Mouse (Mus musculus) intestine, embryonic 15.5 days (tissue): ENCODE results near the gene Sfxn2. TPM values are rescaled to one million over a fixed set of nuclear protein-coding genes. Genes with fewer than 3 reads are reported as not detected.

Source experiments
- ATAC-seq: fragments of 200-750 bp; cut with Nextera tagmentation; 2 replicates; pipeline ENCODE4 v1.8.0; 2017; ENCODE audit warnings: moderate TSS enrichment, moderate library complexity
- H3K27ac ChIP-seq: fragments of 300-500 bp; sonication (generic); 2 replicates; pipeline ENCODE4 v1.5.1; 2015; ENCODE audit warnings: mild to moderate bottlenecking, inconsistent platforms
- H3K27me3 ChIP-seq: fragments of 300-500 bp; sonication (generic); replicated peaks from 2 replicates; pipeline ENCODE4 v1.6.1; 2015; ENCODE audit warnings: inconsistent platforms
- H3K36me3 ChIP-seq: fragments of 300-500 bp; sonication (generic); 2 replicates; pipeline ENCODE4 v1.6.1; 2015; ENCODE audit warnings: inconsistent platforms
- H3K4me1 ChIP-seq: fragments of 300-500 bp; sonication (generic); replicated peaks from 2 replicates; pipeline ENCODE4 v1.6.1; 2015; ENCODE audit warnings: inconsistent platforms
- H3K4me2 ChIP-seq: fragments of 300-500 bp; sonication (generic); replicated peaks from 2 replicates; pipeline ENCODE4 v1.6.1; 2015; ENCODE audit warnings: mild to moderate bottlenecking, inconsistent platforms
- H3K4me3 ChIP-seq: fragments of 300-500 bp; sonication (generic); replicated peaks from 2 replicates; pipeline ENCODE4 v1.5.1; 2015; ENCODE audit warnings: inconsistent platforms
- H3K9ac ChIP-seq: fragments of 300-500 bp; sonication (generic); 2 replicates; pipeline ENCODE4 v1.6.1; 2015; ENCODE audit warnings: inconsistent platforms
- H3K9me3 ChIP-seq: fragments of 300-500 bp; sonication (generic); 2 replicates; pipeline ENCODE4 v1.6.1; 2016; ENCODE audit warnings: inconsistent platforms
- WGBS: fragments of 180-500 bp; shearing (Covaris S2); methylation state at CpG from one replicate; pipeline ENCODE4 v1.1.7; 2015; 5-methylcytosine and 5-hydroxymethylcytosine counted together
- polyA plus RNA-seq: library from polyadenylated mRNA; unstranded; fragments of >200 nt; fragmentation: Nextera tagmentation; extraction: Ambion mirVana; gene quantifications from 2 replicates; pipeline ENCODE4 v1.2.1, GENCODE M21; 2015

Gene Sfxn2
- polyA plus RNA-seq, 1 experiment from 2014 or later, result 18.2 TPM

DNA sequence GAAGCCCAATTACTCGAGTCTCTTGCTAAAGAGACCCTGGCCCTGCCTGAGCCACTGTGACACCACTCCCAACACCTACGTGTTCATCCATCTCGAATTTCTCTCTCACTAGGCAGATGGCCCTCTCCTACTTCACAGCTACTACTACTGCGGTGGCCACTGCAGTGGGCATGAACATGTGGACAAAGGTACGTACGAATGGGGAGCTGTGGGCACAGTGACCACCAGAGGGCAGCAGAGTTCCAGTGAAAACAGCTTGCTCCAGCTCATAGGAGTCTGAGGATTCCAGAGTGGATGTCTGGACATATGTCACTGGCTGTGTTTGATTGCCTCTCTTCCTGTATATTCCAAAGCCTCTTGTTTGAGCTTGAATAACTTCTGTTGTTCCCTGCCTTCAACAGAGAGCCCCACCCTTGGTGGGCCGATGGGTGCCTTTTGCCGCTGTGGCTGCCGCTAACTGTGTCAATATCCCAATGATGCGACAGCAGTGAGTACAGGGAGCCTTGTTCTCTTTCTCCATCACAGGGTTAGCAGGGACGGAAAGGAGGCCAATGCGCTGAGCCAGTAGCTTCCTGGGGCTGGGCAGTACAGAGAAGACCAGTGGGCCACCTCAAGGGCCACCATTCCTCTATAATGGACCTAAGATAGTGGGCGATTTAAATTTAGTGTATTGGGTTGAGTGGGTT is 14.8 kb downstream of the Sfxn2 start:
- Histone ChIP-seq H3K9me3 (no peaks in the 10 kb centered on the region), H3K9ac (no peak overlapping the region), H3K4me3 (no peak overlapping the region), H3K4me2 (no peak overlapping the region), H3K4me1 (no peaks in the 10 kb centered on the region), H3K27ac (no peak overlapping the region), H3K36me3 (peaks cover 11% of the 10 kb centered on the region; the same call in 1 of the 2 replicates), H3K27me3 (no peaks in the 10 kb centered on the region)
- 57% methylated on average over 13 of the region's 13 CpGs for WGBS
- ATAC-seq, result peak; percentile 82

DNA sequence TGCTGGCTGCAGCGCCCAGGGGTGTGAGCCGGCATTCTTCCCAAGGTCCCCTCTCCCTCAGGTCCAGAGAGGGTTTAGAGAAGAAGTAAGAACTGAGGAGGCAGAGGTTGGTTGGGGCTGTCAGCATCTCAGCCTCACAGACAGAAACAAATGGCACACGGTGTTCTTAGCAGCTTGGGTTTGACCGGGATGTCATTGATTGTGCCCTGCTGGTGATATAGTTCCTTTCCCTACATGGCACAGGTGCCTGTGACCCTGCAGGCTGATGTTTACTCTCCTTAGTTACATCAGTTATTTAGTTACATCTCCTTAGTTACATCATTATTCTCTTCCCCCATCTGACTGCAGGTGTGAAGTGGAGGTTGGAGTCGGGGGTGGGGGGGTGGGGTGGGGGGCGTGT is 18.4 kb downstream of the Sfxn2 start:
- Histone ChIP-seq H3K36me3 (peaks cover 15% of the 10 kb centered on the region), H3K27me3 (no peaks in the 10 kb centered on the region), H3K4me3 (no peak overlapping the region), H3K27ac (no peak overlapping the region), H3K9me3 (no peaks in the 10 kb centered on the region), H3K9ac (no peak overlapping the region), H3K4me1 (no peaks in the 10 kb centered on the region), H3K4me2 (no peak overlapping the region)
- 82% methylated on average over 6 of the region's 6 CpGs for WGBS
- ATAC-seq, result no peak

DNA sequence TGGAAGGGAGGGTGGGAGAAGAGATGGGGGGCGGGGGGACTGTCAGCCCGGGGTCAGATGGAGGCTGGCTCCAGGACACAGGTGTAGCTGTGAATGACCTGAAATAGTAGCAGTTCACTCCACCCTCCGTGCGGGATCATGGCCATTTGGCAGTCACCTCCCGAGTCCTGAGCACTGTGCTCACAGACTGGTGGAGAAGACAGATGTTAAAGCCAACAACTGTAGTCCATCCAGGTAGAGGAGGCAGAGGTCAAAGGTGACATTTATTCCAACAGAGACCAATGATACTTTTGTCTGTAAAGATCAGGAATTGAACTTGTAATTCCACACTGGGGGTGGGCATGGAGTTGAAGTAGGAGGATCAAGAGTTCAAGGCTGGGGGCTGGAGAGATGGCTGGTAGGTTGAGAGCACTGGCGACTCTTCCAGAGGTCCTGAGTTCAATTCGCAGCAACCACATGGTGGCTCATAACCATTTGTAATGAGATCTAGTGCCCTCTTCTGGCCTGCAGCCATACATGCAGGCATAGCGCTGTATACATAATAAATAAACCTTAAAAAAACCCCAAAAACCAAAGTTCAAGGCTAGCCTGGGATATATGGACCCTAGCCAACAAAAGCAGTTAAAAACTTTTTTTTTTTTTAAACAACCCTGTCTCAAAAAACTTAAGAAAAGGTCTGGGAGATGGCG is 19.7 kb downstream of the Sfxn2 start:
- Histone ChIP-seq H3K9ac (no peak overlapping the region), H3K27ac (no peak overlapping the region), H3K4me2 (no peak overlapping the region), H3K4me3 (no peak overlapping the region), H3K27me3 (no peaks in the 10 kb centered on the region), H3K4me1 (no peaks in the 10 kb centered on the region), H3K9me3 (no peaks in the 10 kb centered on the region), H3K36me3 (peaks cover 15% of the 10 kb centered on the region)
- no peak for ATAC-seq
- 93% methylated on average over 9 of the region's 9 CpGs for WGBS

DNA sequence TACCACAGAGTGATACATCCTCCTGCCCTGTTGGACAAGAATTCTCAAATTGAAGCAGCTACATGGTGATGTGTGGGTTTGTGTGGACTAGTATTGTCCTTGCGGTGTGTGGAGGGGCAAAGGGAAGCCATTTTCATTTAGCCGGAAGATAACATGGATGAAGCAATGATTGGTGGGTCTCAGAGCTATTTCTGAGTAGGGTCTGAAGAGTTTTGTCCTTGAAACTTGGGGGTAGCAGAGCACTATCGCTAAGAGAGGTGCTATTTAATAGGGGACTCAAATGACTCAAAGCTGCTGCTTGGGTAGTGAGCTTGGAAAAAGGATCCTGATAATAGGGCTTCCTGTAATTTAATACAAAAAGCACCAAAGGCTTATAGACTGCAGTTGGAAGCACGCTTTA is 25.0 kb downstream of the Sfxn2 start:
- Histone ChIP-seq H3K27me3 (no peaks in the 10 kb centered on the region), H3K9me3 (no peaks in the 10 kb centered on the region), H3K4me1 (peaks cover 7% of the 10 kb centered on the region), H3K27ac (no peak overlapping the region), H3K9ac (no peak overlapping the region), H3K4me2 (peak overlapping the region; percentile 26), H3K4me3 (peak overlapping the region; percentile 98; the same call in 1 of the 2 replicates), H3K36me3 (peaks cover 5% of the 10 kb centered on the region; the same call in 1 of the 2 replicates)
- ATAC-seq, result no peak
- 81% methylated on average over 4 of the region's 4 CpGs for WGBS

DNA sequence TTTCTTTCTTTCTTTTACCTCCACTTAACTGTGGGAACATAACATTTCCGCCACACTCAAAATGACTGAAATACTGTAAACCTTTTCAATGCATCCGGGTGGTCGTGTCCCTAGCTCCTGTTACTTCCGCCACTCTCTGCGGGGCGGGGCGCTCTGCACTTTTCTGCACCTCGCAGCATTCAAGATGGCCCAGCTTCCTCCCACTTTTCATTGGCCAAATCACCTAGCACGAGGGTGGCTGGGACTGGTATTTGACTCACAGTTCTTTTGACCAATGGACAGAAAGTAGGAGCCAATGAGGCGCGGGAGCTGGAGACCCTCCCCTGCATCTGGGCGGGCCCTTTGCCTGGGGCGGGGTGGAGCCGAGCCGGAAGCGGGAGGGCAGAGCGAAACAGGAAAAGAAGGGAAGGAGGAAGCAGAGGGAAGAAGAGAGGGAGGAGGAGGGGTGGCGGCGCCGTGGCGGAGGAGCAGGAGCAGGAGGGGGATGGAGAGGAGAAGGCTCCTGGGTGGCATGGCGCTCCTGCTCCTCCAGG is 25.6 kb downstream of the Sfxn2 start, which contains the start of gene Wbp1l:
Gene Wbp1l, plus strand, starts transcription at position 365 of the 533 bp plus-strand sequence.
- H3K9me3 ChIP-seq, result no peaks in the 10 kb centered on the region
- no peaks in the 10 kb centered on the region for H3K27me3 ChIP-seq
- ATAC-seq, result peak; percentile 99
- peak within 1 kb of the TSS; percentile 89 for H3K9ac ChIP-seq
- peaks cover 5% of the 10 kb centered on the region; the same call in 1 of the 2 replicates for H3K36me3 ChIP-seq
- H3K4me2 ChIP-seq, result peak within 1 kb of the TSS; percentile 82
- peak within 1 kb of the TSS; percentile 73 for H3K27ac ChIP-seq
- H3K4me1 ChIP-seq, result peaks cover 7% of the 10 kb centered on the region
- peak within 1 kb of the TSS; percentile 98 for H3K4me3 ChIP-seq
- under 1% methylated on average over 22 of the region's 22 CpGs for WGBS

DNA sequence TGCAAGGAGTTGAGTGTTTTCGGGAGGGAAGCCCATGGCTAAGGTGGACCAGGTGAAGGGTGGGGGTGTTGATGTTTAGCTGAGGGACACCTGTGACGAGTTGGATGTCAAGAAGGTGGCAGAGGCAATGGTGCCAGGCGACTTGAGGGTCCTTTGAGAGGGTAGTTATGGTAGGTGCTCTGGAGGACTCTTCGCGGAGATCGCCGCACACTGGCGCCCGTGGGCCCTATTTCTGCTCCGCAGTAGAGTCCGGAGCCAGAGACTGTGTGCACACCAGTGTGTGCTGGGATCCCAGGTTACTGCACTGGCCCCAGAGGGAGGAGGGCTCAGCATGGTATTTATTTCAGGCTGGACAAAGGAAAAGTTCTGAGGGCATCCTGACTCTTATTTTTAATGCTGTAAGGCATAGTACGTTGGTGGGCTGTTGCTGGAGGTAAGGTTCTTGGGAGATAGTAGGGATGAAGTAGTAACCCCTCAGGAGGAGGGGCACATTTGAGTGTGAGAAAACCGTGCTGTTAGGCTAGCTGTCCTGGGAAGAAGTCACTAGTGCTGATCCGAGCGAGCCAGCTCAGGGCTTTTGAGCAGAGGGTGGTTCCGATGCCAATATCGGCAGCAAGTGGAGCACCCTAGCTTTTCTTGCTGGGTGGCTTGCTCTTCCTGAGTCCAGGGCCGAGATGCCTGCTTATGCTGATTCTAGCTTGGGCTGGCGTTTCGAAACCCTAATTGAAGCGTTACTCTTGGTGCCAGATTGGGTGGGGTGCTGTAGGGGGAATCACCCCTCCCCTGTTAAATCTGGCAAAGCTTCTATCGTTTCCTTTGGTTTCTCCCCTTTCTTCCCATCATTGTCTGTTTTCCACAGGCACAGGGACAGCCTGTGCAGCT is 26.5 kb downstream of the Sfxn2 start:
- H3K9me3 ChIP-seq, result no peaks in the 10 kb centered on the region
- H3K27ac ChIP-seq, result peak overlapping the region; percentile 73
- peak overlapping the region; percentile 98 for H3K4me3 ChIP-seq
- H3K36me3 ChIP-seq, result peaks cover under 1% of the 10 kb centered on the region; the same call in 1 of the 2 replicates
- peak overlapping the region; percentile 82 for H3K4me2 ChIP-seq
- ATAC-seq, result peak; percentile 26
- peak overlapping the region; percentile 89 for H3K9ac ChIP-seq
- WGBS, result 14% methylated on average over 22 of the region's 22 CpGs
- peaks cover 7% of the 10 kb centered on the region for H3K4me1 ChIP-seq
- H3K27me3 ChIP-seq, result no peaks in the 10 kb centered on the region

DNA sequence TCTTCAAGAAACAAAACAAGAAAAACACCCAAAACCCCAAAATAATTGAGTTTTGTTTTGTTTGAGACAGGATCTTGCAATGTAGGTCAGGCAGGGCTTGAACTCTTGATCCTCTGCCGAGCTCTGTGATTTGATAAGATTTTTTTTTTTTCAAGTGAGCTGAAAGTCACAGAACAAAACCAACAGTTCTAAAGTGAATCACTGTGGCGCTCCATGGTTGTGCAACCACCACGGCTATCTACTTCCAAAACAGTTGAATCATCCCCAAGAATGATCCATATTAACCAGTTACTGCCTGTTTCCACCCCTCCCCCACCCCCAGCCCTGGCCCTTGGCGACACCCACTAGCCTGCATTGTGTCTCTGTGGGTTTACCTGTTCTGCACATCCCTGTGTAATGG is 27.2 kb downstream of the Sfxn2 start:
- no peaks in the 10 kb centered on the region for H3K36me3 ChIP-seq
- 70% methylated on average over 4 of the region's 4 CpGs for WGBS
- no peak overlapping the region for H3K27ac ChIP-seq
- H3K4me2 ChIP-seq, result peak overlapping the region; percentile 82
- ATAC-seq, result no peak
- no peaks in the 10 kb centered on the region for H3K9me3 ChIP-seq
- H3K4me1 ChIP-seq, result peaks cover 7% of the 10 kb centered on the region
- no peak overlapping the region for H3K9ac ChIP-seq
- no peak overlapping the region for H3K4me3 ChIP-seq
- H3K27me3 ChIP-seq, result no peaks in the 10 kb centered on the region

DNA sequence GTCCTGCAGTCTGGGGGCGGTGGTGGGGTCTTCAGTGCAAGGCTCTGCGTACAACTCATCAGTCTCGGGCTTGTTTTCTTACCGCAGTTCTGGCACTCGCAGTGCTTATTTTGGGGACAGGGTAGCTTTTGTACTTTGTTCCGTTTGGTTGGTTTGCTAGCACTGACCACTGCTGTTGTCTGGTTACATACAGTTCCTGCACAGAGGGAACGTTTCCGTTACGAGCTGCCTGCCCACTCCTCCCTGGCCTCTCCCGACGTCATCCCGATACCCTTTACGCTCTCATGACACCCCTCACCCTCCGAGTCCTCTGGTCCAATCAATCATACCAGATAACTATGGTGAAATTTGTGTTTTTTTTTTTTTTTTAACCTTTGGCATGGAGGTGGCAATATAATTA is 28.3 kb downstream of the Sfxn2 start:
- no peak overlapping the region for H3K4me3 ChIP-seq
- H3K27ac ChIP-seq, result no peak overlapping the region
- no peaks in the 10 kb centered on the region for H3K9me3 ChIP-seq
- ATAC-seq, result no peak
- peaks cover 7% of the 10 kb centered on the region for H3K4me1 ChIP-seq
- 78% methylated on average over 14 of the region's 14 CpGs for whole genome bisulfite sequencing
- H3K27me3 ChIP-seq, result no peaks in the 10 kb centered on the region
- H3K4me2 ChIP-seq, result no peak overlapping the region
- 0 out of 2 replicates have a peak, but pooled peaks cover 3% of the 10 kb centered on the region for H3K36me3 ChIP-seq
- H3K9ac ChIP-seq, result no peak overlapping the region

DNA sequence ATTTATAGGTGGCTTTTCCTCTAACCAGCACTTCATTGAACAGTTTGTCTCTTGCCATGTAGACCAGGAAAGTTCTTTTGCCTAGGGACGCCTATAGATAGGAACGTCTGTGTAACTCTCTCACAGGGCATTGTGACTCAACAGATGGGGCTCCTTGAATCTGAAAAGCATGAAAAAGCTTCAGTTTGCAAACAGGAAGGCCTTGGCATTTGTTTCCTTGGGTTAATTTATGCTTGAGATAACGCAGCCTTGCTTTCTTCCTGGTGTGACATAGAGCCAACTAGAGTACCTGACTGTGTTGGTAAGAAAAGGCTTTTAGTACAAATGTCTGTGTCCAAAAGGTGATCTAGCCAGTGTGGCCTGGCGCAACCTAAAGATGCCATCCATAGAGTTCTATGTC is 29.2 kb downstream of the Sfxn2 start:
- Histone ChIP-seq H3K4me3 (no peak overlapping the region), H3K27ac (no peak overlapping the region), H3K9me3 (no peaks in the 10 kb centered on the region), H3K36me3 (0 out of 2 replicates have a peak, but pooled peaks cover 3% of the 10 kb centered on the region), H3K9ac (no peak overlapping the region), H3K27me3 (no peaks in the 10 kb centered on the region), H3K4me2 (no peak overlapping the region), H3K4me1 (peaks cover 7% of the 10 kb centered on the region)
- no peak for ATAC-seq
- 84% methylated on average over 4 of the region's 4 CpGs for WGBS

DNA sequence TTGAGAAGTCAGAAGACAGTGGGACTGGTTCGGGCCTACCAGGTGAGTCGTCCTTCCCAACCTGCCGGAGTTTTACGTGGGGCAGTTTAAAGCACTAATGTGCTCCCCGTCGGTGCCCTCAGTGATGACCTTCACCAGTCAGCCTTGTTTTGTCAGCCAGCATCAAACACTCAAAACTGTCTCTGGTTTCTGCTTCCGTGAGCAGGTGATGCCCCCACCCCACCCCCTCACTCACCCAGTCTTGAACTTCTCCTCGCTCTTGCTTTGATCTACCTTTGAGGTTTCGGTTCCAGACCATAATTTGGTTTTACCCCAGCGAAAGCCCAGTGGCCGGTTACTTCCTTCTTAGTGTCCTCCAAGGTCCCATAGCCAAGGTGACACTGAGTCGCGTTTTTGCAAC is 33.6 kb downstream of the Sfxn2 start:
- Histone ChIP-seq H3K27me3 (no peaks in the 10 kb centered on the region), H3K4me1 (no peaks in the 10 kb centered on the region), H3K27ac (no peak overlapping the region), H3K4me3 (no peak overlapping the region), H3K9ac (no peak overlapping the region), H3K4me2 (no peak overlapping the region), H3K36me3 (0 out of 2 replicates have a peak, but pooled peaks cover 10% of the 10 kb centered on the region), H3K9me3 (no peaks in the 10 kb centered on the region)
- 89% methylated on average over 13 of the region's 13 CpGs for WGBS
- no peak for ATAC-seq

DNA sequence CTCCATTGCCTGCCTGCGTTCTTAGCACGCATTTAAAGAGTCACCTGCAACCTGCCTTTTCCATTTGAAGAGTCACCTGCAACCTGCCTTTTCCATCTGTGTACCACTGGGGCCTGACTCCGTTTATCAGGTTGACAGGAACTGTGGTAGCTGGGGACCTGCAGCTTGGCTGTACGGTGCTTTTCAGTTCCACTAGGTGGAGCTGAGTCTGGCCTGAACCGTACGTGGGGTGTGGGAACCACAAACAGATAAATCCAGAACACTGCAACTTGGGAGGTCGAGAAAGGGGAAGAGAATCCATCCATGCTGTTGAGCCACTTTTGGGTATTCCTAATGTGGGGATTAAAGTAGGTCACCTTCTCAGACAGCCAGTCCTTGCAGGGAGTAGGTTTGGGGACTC is 34.3 kb downstream of the Sfxn2 start:
- WGBS, result 42% methylated on average over 7 of the region's 7 CpGs
- H3K9ac ChIP-seq, result no peak overlapping the region
- no peak overlapping the region for H3K4me3 ChIP-seq
- no peaks in the 10 kb centered on the region for H3K4me1 ChIP-seq
- H3K27me3 ChIP-seq, result no peaks in the 10 kb centered on the region
- ATAC-seq, result no peak
- no peaks in the 10 kb centered on the region for H3K9me3 ChIP-seq
- 0 out of 2 replicates have a peak, but pooled peaks cover 10% of the 10 kb centered on the region for H3K36me3 ChIP-seq
- no peak overlapping the region for H3K27ac ChIP-seq
- H3K4me2 ChIP-seq, result no peak overlapping the region

DNA sequence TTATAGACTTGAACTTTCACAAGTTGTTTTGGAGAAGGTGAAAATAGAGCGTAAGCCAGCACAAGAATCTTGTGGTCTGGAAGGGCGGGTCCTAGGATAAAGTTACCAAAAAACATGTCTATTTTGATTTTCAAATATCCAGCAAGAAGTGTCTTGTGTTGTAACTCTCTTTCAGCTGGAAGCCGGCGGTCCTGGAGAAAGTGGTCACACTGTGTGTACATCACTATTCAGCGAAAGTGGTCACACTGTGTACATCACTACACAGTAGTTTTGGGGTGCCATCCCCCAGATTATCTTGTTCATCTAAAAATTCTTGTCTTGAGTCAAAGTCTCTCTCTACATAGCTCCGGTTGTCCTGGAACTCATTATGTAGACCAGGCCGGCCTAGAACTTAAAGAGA is 35.0 kb downstream of the Sfxn2 start:
- no peaks in the 10 kb centered on the region for H3K4me1 ChIP-seq
- no peaks in the 10 kb centered on the region for H3K9me3 ChIP-seq
- H3K36me3 ChIP-seq, result 0 out of 2 replicates have a peak, but pooled peaks cover 10% of the 10 kb centered on the region
- ATAC-seq, result no peak
- no peaks in the 10 kb centered on the region for H3K27me3 ChIP-seq
- no peak overlapping the region for H3K4me2 ChIP-seq
- no peak overlapping the region for H3K9ac ChIP-seq
- WGBS, result 98% methylated on average over 7 of the region's 7 CpGs
- H3K27ac ChIP-seq, result no peak overlapping the region
- H3K4me3 ChIP-seq, result no peak overlapping the region
